Mouse (Mus musculus) G1E-ER4 (cell line): ENCODE measurements around the gene Dgkd. TPM values are rescaled to one million over a fixed set of nuclear protein-coding genes. Genes with fewer than 3 reads are reported as not detected.

Source experiments
- GATA1 ChIP-seq: IDR thresholded peaks from one replicate; pipeline ENCODE4 v1.8.0; 2012; ENCODE audit warnings: low read length, inconsistent platforms
- polyA plus RNA-seq: library from polyadenylated mRNA; stranded (reverse); fragments of >175 nt; gene quantifications from 2 replicates; pipeline ENCODE4 v1.2.3, GENCODE M21; 2012

Gene Dgkd
- polyA plus RNA-seq, 1 experiment: 15.5 TPM

GRCm38 (mm10) chr1:87863602-87864001 lies 10.5 kb downstream of the Dgkd start:
- no peak for TF ChIP-seq GATA1

DNA sequence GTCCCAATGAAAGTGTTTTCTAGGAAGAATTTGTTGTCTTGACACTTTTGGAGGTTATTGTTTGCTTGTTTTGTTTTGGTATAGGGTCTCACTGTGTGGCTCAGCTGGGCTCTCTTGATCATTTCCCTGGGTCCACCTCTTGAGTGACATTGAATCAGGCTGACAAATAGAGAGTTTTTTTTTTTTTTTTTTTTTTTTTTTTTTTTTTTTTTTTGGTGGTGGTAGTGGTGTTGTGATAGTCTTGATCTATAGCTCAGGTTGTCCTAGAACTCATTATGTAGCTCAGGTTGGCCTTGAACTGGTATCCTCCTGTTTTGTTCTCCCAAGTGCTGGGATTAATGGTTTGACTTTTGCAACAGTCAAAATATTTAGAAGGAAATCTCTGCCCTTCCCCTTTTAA lies 11.8 kb downstream of the Dgkd start:
- TF ChIP-seq GATA1: no peak

DNA sequence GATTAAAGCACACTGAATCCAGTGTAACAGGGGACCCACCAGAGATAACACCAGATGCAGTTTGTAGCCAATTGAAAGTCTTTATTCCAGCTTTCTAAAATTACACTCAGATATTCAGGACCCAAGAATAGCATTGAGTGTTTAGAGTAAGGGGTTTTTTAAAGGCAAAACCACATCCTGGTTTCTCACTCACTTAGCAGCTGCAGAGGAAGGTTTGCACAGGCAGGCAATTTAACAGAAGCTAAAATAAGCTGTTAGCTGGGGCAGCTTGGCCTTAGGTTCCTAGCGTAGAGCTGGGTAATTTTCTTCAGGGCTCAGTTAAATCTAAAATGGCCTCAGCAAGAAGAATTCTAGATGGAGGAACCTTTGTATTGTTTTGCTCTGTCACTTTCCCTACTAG lies 13.6 kb downstream of the Dgkd start:
- no peak for TF ChIP-seq GATA1

DNA sequence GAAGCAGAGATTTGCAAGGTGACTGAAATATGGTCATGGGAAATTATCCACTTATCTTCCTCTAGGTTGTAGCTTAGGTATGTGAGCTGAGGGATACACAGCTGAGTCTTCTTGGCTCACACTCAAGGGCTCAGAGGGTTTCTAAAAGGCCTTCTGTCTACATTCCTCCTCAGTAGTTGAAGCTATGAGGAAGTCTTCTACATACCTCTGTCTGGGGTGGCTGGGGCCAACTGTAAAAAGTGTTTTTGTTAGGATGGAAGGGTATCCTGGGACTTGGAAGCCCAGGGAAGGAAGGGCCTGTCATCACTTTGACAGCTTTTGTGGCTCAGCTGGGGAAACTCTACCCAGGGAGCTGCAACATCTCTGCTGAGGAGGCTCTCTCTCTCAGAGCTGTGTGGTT lies 18.5 kb downstream of the Dgkd start:
- no peak for TF ChIP-seq GATA1

- no peak for TF ChIP-seq GATA1
Measured at GRCm38 (mm10) chr1:87873081-87873480, 20.0 kb downstream of the Dgkd start.

DNA sequence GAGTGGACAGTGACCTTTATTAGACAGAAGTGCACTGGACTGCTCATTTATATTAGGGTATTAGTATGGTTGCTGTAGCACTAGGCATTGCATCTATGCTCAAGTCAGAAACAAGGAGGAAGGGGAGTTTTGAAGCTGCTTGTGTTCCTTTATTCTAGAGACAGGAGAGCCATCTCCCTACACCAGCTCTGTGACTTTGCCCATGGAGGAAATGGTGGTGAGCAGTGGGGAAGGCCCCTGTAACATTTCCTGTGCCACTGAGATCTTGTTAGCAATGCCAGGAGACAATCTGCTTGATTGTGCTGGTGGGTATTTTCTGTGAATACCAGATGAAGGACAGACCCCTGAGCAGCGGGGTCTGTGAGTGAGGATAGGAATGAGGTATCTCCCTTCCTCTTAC lies 23.0 kb downstream of the Dgkd start:
- no peak for TF ChIP-seq GATA1

- no peak for TF ChIP-seq GATA1
Measured at GRCm38 (mm10) chr1:87877552-87878283, 24.6 kb downstream of the Dgkd start.

DNA sequence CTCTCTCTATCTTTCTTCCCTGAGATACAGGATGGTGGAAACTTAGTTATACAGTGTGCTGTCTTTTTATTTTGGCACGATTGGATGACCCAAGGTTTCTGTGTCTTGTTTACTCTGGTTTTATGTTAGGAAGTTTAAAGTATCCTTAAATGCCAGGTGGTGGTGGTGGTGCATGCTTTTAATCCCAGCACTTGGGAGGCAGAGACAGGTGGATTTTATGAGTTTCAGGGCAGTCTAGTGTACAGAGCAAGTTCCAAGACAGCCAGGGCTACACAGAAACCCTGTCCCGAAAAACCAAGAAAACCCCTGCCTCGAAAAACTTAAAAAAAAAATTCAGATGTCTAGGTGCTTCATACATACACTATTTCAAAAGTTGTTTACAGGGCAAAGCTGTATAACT lies 25.9 kb downstream of the Dgkd start:
- no peak for TF ChIP-seq GATA1

DNA sequence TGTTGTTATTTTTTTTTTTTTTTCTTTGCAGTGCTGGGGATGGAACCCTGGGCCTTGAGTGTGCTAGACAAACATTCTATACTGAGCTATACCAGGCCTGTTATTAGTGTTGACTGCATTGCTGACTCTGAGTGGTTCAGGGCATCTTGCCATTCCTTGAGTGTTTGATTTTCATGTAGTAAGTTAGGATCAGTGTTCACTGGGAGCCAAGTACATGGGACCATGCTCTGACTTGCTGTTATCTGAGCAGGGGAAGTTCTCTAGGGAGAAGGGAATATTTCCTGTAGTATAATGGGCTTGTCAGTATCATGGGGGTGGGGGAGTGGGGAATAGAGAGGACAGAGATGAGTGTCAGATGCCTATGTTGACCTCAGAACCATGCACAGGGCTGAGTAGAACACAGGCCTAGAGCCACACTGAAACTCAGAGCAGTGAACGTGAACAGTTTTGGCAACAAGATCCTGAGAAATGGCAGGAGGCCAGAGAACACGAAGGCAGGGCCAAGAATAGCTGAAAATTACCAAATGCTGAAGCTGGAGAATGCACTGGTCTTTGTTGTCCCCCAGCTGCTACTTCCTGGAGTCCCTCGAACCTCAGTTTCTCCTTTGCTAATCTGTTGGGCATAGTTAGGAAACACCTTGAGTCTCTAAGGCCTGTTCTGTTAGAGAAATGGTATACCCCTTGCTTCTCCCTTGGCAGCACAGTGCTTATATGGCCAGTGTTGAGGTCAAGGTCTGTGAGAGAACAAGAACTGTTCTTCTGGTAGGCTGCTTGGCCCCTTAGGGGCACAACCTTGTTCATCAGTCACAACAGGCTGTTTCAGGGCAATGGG lies 26.6 kb downstream of the Dgkd start:
- no peak for TF ChIP-seq GATA1

GRCm38 (mm10) chr1:87880326-87880627 lies 27.2 kb downstream of the Dgkd start:
- no peak for TF ChIP-seq GATA1

DNA sequence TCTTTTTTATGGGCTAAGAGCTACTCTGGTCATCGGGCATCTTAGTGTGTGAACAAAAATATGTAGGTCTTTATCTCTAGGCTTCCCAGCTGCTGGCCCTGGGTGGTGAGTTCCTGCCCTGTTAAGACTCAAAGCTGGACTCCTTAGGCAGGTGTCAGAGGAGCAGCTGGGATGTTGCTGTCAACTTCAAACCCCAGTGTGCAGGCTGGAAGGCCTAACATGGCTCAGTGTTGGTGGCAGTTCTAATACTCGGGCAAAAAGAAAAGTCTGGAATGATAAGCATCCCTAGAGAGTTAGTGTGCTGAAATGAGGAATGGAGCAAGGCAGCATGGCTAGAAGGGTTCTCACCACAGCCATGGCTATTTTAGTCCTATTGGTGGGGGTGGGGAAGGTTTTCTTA lies 27.8 kb downstream of the Dgkd start:
- TF ChIP-seq GATA1: no peak

DNA sequence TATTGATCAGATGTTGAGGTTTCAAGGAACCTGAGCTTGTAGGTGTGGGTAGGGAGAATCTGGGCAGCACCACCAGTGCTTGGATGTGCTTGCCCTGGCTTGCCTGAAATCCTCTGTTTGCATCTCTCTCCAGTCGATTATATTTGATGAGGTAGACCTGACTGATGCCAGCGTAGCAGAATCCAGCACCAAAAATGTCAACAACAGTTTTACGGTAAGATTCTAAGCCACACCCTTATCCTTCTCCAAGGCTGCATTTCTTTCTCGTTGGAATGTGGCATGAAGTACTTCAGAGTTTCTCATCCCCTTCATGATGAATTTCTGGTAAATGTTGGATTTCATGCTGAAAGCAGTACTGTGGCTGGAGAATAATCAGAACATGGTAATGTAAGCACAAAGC lies 28.6 kb downstream of the Dgkd start:
- no peak for TF ChIP-seq GATA1

- no peak for TF ChIP-seq GATA1
Measured at GRCm38 (mm10) chr1:87882554-87882953, 29.5 kb downstream of the Dgkd start.

- TF ChIP-seq GATA1: no peak
Measured at GRCm38 (mm10) chr1:87890960-87891359, 37.9 kb downstream of the Dgkd start.

GRCm38 (mm10) chr1:87891634-87892033 lies 38.5 kb downstream of the Dgkd start:
- TF ChIP-seq GATA1: no peak

GRCm38 (mm10) chr1:87892499-87892898 lies 39.4 kb downstream of the Dgkd start:
- TF ChIP-seq GATA1: no peak

DNA sequence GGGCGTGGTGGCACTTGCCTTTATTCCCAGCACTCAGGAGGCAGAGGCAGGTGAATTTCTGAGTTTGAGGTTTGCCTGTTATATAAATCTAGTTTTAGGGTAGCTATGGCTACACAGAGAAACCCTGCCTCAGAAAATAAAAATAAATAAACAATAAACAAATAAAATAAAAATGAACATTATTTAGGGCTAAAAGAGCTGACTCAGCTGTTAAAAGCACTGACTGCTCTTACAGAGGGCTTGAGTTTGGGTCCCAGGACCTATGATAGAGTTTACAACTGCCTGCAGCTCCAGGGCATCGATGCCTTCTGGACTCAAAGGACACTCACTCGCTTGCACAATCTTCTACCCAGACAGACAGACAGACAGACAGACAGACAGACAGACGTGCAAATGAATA lies 40.3 kb downstream of the Dgkd start:
- TF ChIP-seq GATA1: no peak
